Mouse (Mus musculus) embryonic facial prominence, embryonic 11.5 days (tissue): ENCODE data around the gene Npc2. TPM values are rescaled to one million over a fixed set of nuclear protein-coding genes. Genes with fewer than 3 reads are reported as not detected.

Experiments used
- ATAC-seq: fragments of 200-750 bp; cut with Nextera tagmentation; replicated peaks from 2 replicates; pipeline ENCODE4 v1.8.0; 2017; ENCODE audit warnings: low read depth; ENCODE audit not compliant: insufficient number of reproducible peaks, low FRiP score, low TSS enrichment
- DNase-seq: peaks from one replicate; pipeline ENCODE4 v3.0.0-alpha.2; 2015; ENCODE audit warnings: low spot score
- H3K27ac ChIP-seq: fragments of 300-500 bp; sonication (generic); replicated peaks from 2 replicates; pipeline ENCODE4 v1.5.1; 2014; ENCODE audit warnings: mild to moderate bottlenecking, low read depth, low read length, control low read depth
- H3K27me3 ChIP-seq: fragments of 300-500 bp; sonication (generic); 2 replicates; pipeline ENCODE4 v1.6.1; 2014; ENCODE audit warnings: mild to moderate bottlenecking, low read length, moderate library complexity, mixed read lengths; ENCODE audit not compliant: control insufficient read depth, insufficient read depth
- H3K36me3 ChIP-seq: fragments of 300-500 bp; sonication (generic); replicated peaks from 2 replicates; pipeline ENCODE4 v1.6.1; 2014; ENCODE audit warnings: low read depth, mild to moderate bottlenecking, low read length, moderate library complexity, mixed read lengths; ENCODE audit not compliant: control insufficient read depth, insufficient read depth
- H3K4me1 ChIP-seq: fragments of 300-500 bp; sonication (generic); 2 replicates; pipeline ENCODE4 v1.6.1; 2014; ENCODE audit warnings: low read length, mixed read lengths; ENCODE audit not compliant: control insufficient read depth, insufficient read depth
- H3K4me2 ChIP-seq: fragments of 300-500 bp; sonication (generic); 2 replicates; pipeline ENCODE4 v1.6.1; 2014; ENCODE audit warnings: low read depth, mild to moderate bottlenecking, control low read depth, low read length, moderate library complexity
- H3K4me3 ChIP-seq: fragments of 300-500 bp; sonication (generic); 2 replicates; pipeline ENCODE4 v1.5.1; 2014; ENCODE audit warnings: low read depth, low read length, control low read depth
- H3K9ac ChIP-seq: fragments of 300-500 bp; sonication (generic); replicated peaks from 2 replicates; pipeline ENCODE4 v1.6.1; 2014; ENCODE audit warnings: mild to moderate bottlenecking, control low read depth, low read length
- H3K9me3 ChIP-seq: fragments of 300-500 bp; sonication (generic); replicated peaks from 2 replicates; pipeline ENCODE4 v1.6.1; 2016; ENCODE audit warnings: mild to moderate bottlenecking, low read length, inconsistent platforms, mixed read lengths; ENCODE audit not compliant: control insufficient read depth
- WGBS: fragments of 180-500 bp; shearing (Covaris S2); extraction: QIAGEN DNeasy Blood & Tissue Kit; methylation state at CpG from one replicate; pipeline ENCODE4 v1.1.7; 2014; 5-methylcytosine and 5-hydroxymethylcytosine counted together
- polyA plus RNA-seq: library from polyadenylated mRNA; unstranded; fragments of >200 nt; fragmentation: Nextera tagmentation; extraction: Ambion mirVana; gene quantifications from 2 replicates; pipeline ENCODE4 v1.2.1, GENCODE M21; 2014

Npc2 gene
- polyA plus RNA-seq, 1 experiment from 2014 or later = 72.6 TPM

- no peak for DNase-seq
- Histone ChIP-seq H3K27me3 (no peaks in the 10 kb centered on the region), H3K4me2 (no peak overlapping the region), H3K4me3 (no peak overlapping the region), H3K9me3 (no peaks in the 10 kb centered on the region), H3K27ac (no peak overlapping the region), H3K36me3 (peaks cover 5% of the 10 kb centered on the region), H3K4me1 (no peaks in the 10 kb centered on the region), H3K9ac (no peak overlapping the region)
- 91% methylated on average over 13 of the region's 13 CpGs for WGBS
- ATAC-seq = no peak
Measured at GRCm38 (mm10) chr12:84763577-84764218, 9.3 kb downstream of the Npc2 start.

- Histone ChIP-seq H3K36me3 (peaks cover 5% of the 10 kb centered on the region), H3K4me1 (no peaks in the 10 kb centered on the region), H3K4me3 (no peak overlapping the region), H3K27me3 (no peaks in the 10 kb centered on the region), H3K9ac (no peak overlapping the region), H3K4me2 (no peak overlapping the region), H3K9me3 (no peaks in the 10 kb centered on the region), H3K27ac (no peak overlapping the region)
- 84% methylated on average over 5 of the region's 5 CpGs for WGBS
- DNase-seq = no peak
- ATAC-seq = no peak
Measured at GRCm38 (mm10) chr12:84762532-84762931, 10.4 kb downstream of the Npc2 start.

- Histone ChIP-seq H3K36me3 (peaks cover 2% of the 10 kb centered on the region; the same call in 1 of the 2 replicates), H3K27ac (no peak overlapping the region), H3K9me3 (no peaks in the 10 kb centered on the region), H3K4me3 (no peak overlapping the region), H3K4me2 (no peak overlapping the region), H3K27me3 (no peaks in the 10 kb centered on the region), H3K4me1 (no peaks in the 10 kb centered on the region), H3K9ac (no peak overlapping the region)
- WGBS = 76% methylated on average over 2 of the region's 2 CpGs
- peak; percentile 60 for DNase-seq
- ATAC-seq = no peak
Measured at GRCm38 (mm10) chr12:84759063-84759462, 13.9 kb downstream of the Npc2 start.

- Histone ChIP-seq H3K9me3 (no peaks in the 10 kb centered on the region), H3K27me3 (no peaks in the 10 kb centered on the region), H3K27ac (no peak overlapping the region), H3K4me1 (no peaks in the 10 kb centered on the region), H3K36me3 (peaks cover 2% of the 10 kb centered on the region; the same call in 1 of the 2 replicates), H3K4me3 (no peak overlapping the region), H3K4me2 (no peak overlapping the region), H3K9ac (no peak overlapping the region)
- no peak for DNase-seq
- WGBS = 93% methylated on average over 10 of the region's 10 CpGs
- ATAC-seq = no peak
Measured at GRCm38 (mm10) chr12:84756016-84756415, 16.9 kb downstream of the Npc2 start.

- 62% methylated on average over 16 of the region's 16 CpGs for WGBS
- no peaks in the 10 kb centered on the region for H3K9me3 ChIP-seq
- H3K4me2 ChIP-seq = no peak overlapping the region
- no peaks in the 10 kb centered on the region for H3K4me1 ChIP-seq
- peak; percentile 80 for DNase-seq
- H3K9ac ChIP-seq = no peak overlapping the region
- no peak for ATAC-seq
- no peak overlapping the region for H3K4me3 ChIP-seq
- peaks cover 2% of the 10 kb centered on the region; the same call in 1 of the 2 replicates for H3K36me3 ChIP-seq
- no peak overlapping the region for H3K27ac ChIP-seq
- H3K27me3 ChIP-seq = no peaks in the 10 kb centered on the region
Measured at GRCm38 (mm10) chr12:84755008-84755695, 17.8 kb downstream of the Npc2 start.

GRCm38 (mm10) chr12:84752131-84752977 is 20.6 kb downstream of the Npc2 start:
- no peak overlapping the region for H3K4me3 ChIP-seq
- no peaks in the 10 kb centered on the region for H3K27me3 ChIP-seq
- WGBS = 49% methylated on average over 14 of the region's 14 CpGs
- no peak overlapping the region for H3K27ac ChIP-seq
- H3K36me3 ChIP-seq = peaks cover 2% of the 10 kb centered on the region; the same call in 1 of the 2 replicates
- no peak overlapping the region; the same call in 1 of the 2 replicates for H3K9ac ChIP-seq
- no peaks in the 10 kb centered on the region for H3K4me1 ChIP-seq
- no peak overlapping the region for H3K4me2 ChIP-seq
- ATAC-seq = no peak
- no peaks in the 10 kb centered on the region for H3K9me3 ChIP-seq
- DNase-seq = peak; percentile 20

- Histone ChIP-seq H3K4me3 (no peak overlapping the region), H3K9ac (no peak overlapping the region), H3K9me3 (no peaks in the 10 kb centered on the region), H3K4me2 (no peak overlapping the region), H3K27ac (no peak overlapping the region), H3K36me3 (no peaks in the 10 kb centered on the region), H3K27me3 (no peaks in the 10 kb centered on the region), H3K4me1 (no peaks in the 10 kb centered on the region)
- WGBS = 78% methylated on average over 14 of the region's 14 CpGs
- ATAC-seq (no peak), DNase-seq (no peak)
Measured at GRCm38 (mm10) chr12:84750661-84751060, 22.3 kb downstream of the Npc2 start.
